ENCODE assay signal across 23 mouse cellular contexts in the genomic region with DNA sequence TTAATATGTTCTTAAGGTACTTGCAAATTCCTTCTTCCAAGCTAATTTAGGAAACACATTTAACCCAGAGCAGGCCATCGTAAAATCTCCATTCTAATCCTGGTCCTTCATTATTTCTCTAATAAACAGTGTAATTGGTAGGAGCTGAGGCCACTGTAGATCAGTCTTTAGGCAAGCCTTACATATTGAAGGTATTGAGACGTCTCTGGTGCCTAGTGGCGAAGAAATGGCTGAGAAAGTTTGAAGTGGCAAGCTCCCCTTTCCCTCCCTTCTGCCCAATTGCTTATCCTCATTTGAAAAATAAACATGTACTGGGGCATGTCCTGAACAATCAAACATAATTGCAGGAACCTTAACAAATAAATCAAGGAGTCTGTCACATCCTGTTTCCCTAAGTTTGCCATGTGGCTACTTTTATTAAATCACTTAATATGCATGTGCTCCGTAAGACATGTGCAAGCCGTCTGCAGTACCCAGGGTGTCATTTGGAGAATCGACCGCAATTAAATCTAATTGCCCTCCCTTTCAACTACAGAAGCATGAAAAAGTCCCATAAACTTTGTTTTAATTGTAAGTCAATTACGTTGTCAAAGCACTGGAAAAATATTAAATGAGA.
DNase-seq lines count a peak whose midpoint lies in the region; ATAC-seq and TF ChIP-seq lines count a peak whose summit lies in the region.
"Had no signal": no experiment of that assay in that cellular context is flagged by ENCODE, and none has a peak within 500 bp of the region (broad histone marks: within the 10 kb centered on the region; RNA-seq: fewer than 3 reads in every experiment).

No protein-coding gene starts in this region.

- no peaks in the 10 kb centered on the region for H3K27me3 ChIP-seq in heart, adult 2 months (ENCODE audit: control insufficient read depth, insufficient read depth, low read length)
- H3K27me3 ChIP-seq in limb, embryonic 10.5 days (ENCODE audit: low read depth, poor library complexity, severe bottlenecking) = no peaks in the 10 kb centered on the region
- H3K27me3 ChIP-seq in hindbrain, embryonic 13.5 days = no peaks in the 10 kb centered on the region
- no peaks in the 10 kb centered on the region for H3K27me3 ChIP-seq in cerebellum, adult 2 months (ENCODE audit: control insufficient read depth, insufficient read depth, low read length)
- H3K27me3 ChIP-seq: CH12.LX; embryonic facial prominence, embryonic 12.5 days; forebrain, embryonic 12.5 days; heart, embryonic 12.5 days; intestine, embryonic 15.5 days had no signal

- TF ChIP-seq CTCF in heart, adult 2 months (IDR thresholded peaks at IDR 0.05) = no peak
- no peak for TF ChIP-seq CTCF in lung, adult 2 months (IDR thresholded peaks at IDR 0.05; ENCODE audit: insufficient read depth, low read length)
- no peak for TF ChIP-seq CTCF in brain, embryonic 14.5 days (IDR thresholded peaks at IDR 0.05; ENCODE audit: borderline replicate concordance, extremely low read depth, insufficient read depth, insufficient read length)
- no peak for TF ChIP-seq CTCF in cerebellum, adult 2 months (IDR thresholded peaks at IDR 0.05; ENCODE audit: borderline replicate concordance, insufficient read depth, low read depth, low read length)

- H3K4me3 ChIP-seq in heart, adult 2 months = no peak overlapping the region
- H3K4me3 ChIP-seq in lung, adult 2 months (replicated peaks; ENCODE audit: extremely low read depth, low read depth, low read length) = no peak overlapping the region
- H3K4me3 ChIP-seq in limb, embryonic 10.5 days = no peak overlapping the region
- no peak overlapping the region for H3K4me3 ChIP-seq in hindbrain, embryonic 13.5 days
- H3K4me3 ChIP-seq in cerebellum, adult 2 months (replicated peaks; ENCODE audit: insufficient read depth, low read depth, low read length) = no peak overlapping the region
- H3K4me3 ChIP-seq: embryonic facial prominence, embryonic 12.5 days; forebrain, embryonic 12.5 days; gastrocnemius, adult 2 months; heart, embryonic 12.5 days; hindbrain, embryonic 12.5 days; intestine, embryonic 15.5 days had no signal

- no peaks in the 10 kb centered on the region for H3K9me3 ChIP-seq in limb, embryonic 10.5 days (replicated peaks)
- no peaks in the 10 kb centered on the region for H3K9me3 ChIP-seq in hindbrain, embryonic 13.5 days
- H3K9me3 ChIP-seq: embryonic facial prominence, embryonic 12.5 days; forebrain, embryonic 12.5 days; heart, embryonic 12.5 days; hindbrain, embryonic 12.5 days; intestine, embryonic 15.5 days had no signal

- peak overlapping the region; percentile 16; the same call in 1 of the 2 replicates for H3K27ac ChIP-seq in heart, adult 2 months
- H3K27ac ChIP-seq in limb, embryonic 10.5 days = 0 out of 2 replicates have a peak overlapping the region, but pooled peaks have one; percentile 78
- H3K27ac ChIP-seq in hindbrain, embryonic 13.5 days = no peak overlapping the region
- no peak overlapping the region for H3K27ac ChIP-seq in cerebellum, adult 2 months (ENCODE audit: insufficient read depth, low read length)
- H3K27ac ChIP-seq: embryonic facial prominence, embryonic 12.5 days; forebrain, embryonic 12.5 days; gastrocnemius, adult 2 months; hindbrain, embryonic 12.5 days; hindbrain, postnatal 0 days; intestine, embryonic 15.5 days had no signal

- no peak overlapping the region for H3K9ac ChIP-seq in heart, adult 2 months (ENCODE audit: low read depth, low read length)
- H3K9ac ChIP-seq in hindbrain, embryonic 13.5 days = no peak overlapping the region
- H3K9ac ChIP-seq: embryonic facial prominence, embryonic 12.5 days; forebrain, embryonic 12.5 days; forebrain, postnatal 0 days; heart, embryonic 12.5 days; hindbrain, embryonic 12.5 days; intestine, embryonic 15.5 days had no signal

- no peak for TF ChIP-seq POLR2A in heart, adult 2 months (IDR thresholded peaks at IDR 0.05; ENCODE audit: insufficient read depth, low read depth, low read length)
- TF ChIP-seq POLR2A in lung, adult 2 months (IDR thresholded peaks at IDR 0.05; ENCODE audit: borderline replicate concordance, extremely low read depth, low read depth, low read length) = no peak
- no peak for TF ChIP-seq POLR2A in brain, embryonic 14.5 days (IDR thresholded peaks at IDR 0.05; ENCODE audit: borderline replicate concordance, extremely low read depth, insufficient read depth, insufficient read length, poor library complexity, severe bottlenecking)
- no peak for TF ChIP-seq POLR2A in cerebellum, adult 2 months (IDR thresholded peaks at IDR 0.05; ENCODE audit: borderline replicate concordance, insufficient read depth, low read length)

- 57% methylated on average over 8 of the region's 8 CpGs for WGBS in heart, adult 2 months
- 57% methylated on average over 8 of the region's 8 CpGs for WGBS in lung, adult 2 months
- 41% methylated on average over 8 of the region's 8 CpGs for WGBS in limb, embryonic 10.5 days
- WGBS in hindbrain, embryonic 13.5 days = 70% methylated on average over 8 of the region's 8 CpGs
- 82% methylated on average over 8 of the region's 8 CpGs for WGBS in cerebellum, adult 2 months

- no peak for ATAC-seq in hindbrain, embryonic 13.5 days (ENCODE audit: low FRiP score)
- ATAC-seq: forebrain, postnatal 0 days; hindbrain, postnatal 0 days; intestine, embryonic 15.5 days had no signal

- peaks cover 6% of the 10 kb centered on the region for H3K4me1 ChIP-seq in heart, adult 2 months (ENCODE audit: control insufficient read depth, insufficient read depth, low read length)
- peaks cover 6% of the 10 kb centered on the region; the same call in 1 of the 2 replicates for H3K4me1 ChIP-seq in lung, adult 2 months (ENCODE audit: control insufficient read depth, insufficient read depth, low read length)
- H3K4me1 ChIP-seq in limb, embryonic 10.5 days = peaks cover 45% of the 10 kb centered on the region
- no peaks in the 10 kb centered on the region for H3K4me1 ChIP-seq in hindbrain, embryonic 13.5 days (replicated peaks)
- no peaks in the 10 kb centered on the region for H3K4me1 ChIP-seq in cerebellum, adult 2 months (ENCODE audit: control insufficient read depth, insufficient read depth, low read length)
- H3K4me1 ChIP-seq: heart, embryonic 12.5 days; hindbrain, embryonic 12.5 days; intestine, embryonic 15.5 days had no signal

- TF ChIP-seq EP300 in heart, adult 2 months (IDR thresholded peaks at IDR 0.05; ENCODE audit: insufficient read depth, low read depth, low read length) = no peak

- no peak overlapping the region for H3K4me2 ChIP-seq in hindbrain, embryonic 13.5 days
- H3K4me2 ChIP-seq: embryonic facial prominence, embryonic 12.5 days; forebrain, embryonic 12.5 days; heart, embryonic 12.5 days; hindbrain, embryonic 12.5 days; intestine, embryonic 15.5 days had no signal

- 0 out of 2 replicates have a peak, but pooled peaks cover 2% of the 10 kb centered on the region for H3K36me3 ChIP-seq in heart, adult 2 months (ENCODE audit: control insufficient read depth, insufficient read depth, low read length)
- no peaks in the 10 kb centered on the region for H3K36me3 ChIP-seq in limb, embryonic 10.5 days
- H3K36me3 ChIP-seq in hindbrain, embryonic 13.5 days = no peaks in the 10 kb centered on the region
- H3K36me3 ChIP-seq: embryonic facial prominence, embryonic 12.5 days; forebrain, embryonic 12.5 days; heart, embryonic 12.5 days; hindbrain, embryonic 12.5 days; intestine, embryonic 15.5 days had no signal

- DNase-seq in heart, adult 2 months = no peak
- no peak for DNase-seq in heart, postnatal 4 days
- peak; percentile 15 for DNase-seq in lung, postnatal 25 days (ENCODE audit: low spot score)
- DNase-seq in lung, adult 2 months = no peak
- DNase-seq in brain, embryonic 14.5 days (ENCODE audit: low read depth) = peak; percentile 58
- DNase-seq in limb, embryonic 10.5 days (ENCODE audit: low spot score) = no peak
- no peak for DNase-seq in cerebellum, adult 2 months
- DNase-seq: adrenal gland, adult 2 months; adrenal gland, postnatal 25 days; cerebellum, adult 8-10 months; cerebellum, postnatal 14 days; forebrain, postnatal 0 days; gastrocnemius, adult 2 months; gastrocnemius, postnatal 36 days; heart, postnatal 36 days had no signal

- no peaks in the 10 kb centered on the region for H3K79me2 ChIP-seq in heart, adult 2 months (replicated peaks; ENCODE audit: control insufficient read depth, insufficient read depth, low read length)

- intact Hi-C loops in heart, adult 2 months (cut with DNase I) = no loop called here

Comparison
In these comparisons a context has a peak if more than half of its experiments do, and no peak if none do; other contexts are left out.
1. DNase-seq: peak in lung, postnatal 25 days (single experiment) and brain, embryonic 14.5 days (single experiment); none in heart, adult 2 months (0 of 2), heart, postnatal 4 days (single experiment), lung, adult 2 months (single experiment), limb, embryonic 10.5 days (single experiment) and cerebellum, adult 2 months (0 of 2).
2. H3K27ac ChIP-seq: peak in heart, adult 2 months (single experiment) and limb, embryonic 10.5 days (single experiment); none in hindbrain, embryonic 13.5 days (single experiment) and cerebellum, adult 2 months (single experiment).